In genomic region chr5:34500886-34501285, GRCm38 (mm10) we compare ENCODE assay signal across 28 mouse cellular contexts. TPM values are rescaled to one million over a fixed set of nuclear protein-coding genes. Genes with fewer than 3 reads are reported as not detected.
DNase-seq lines count a peak whose midpoint lies in the region; ATAC-seq and TF ChIP-seq lines count a peak whose summit lies in the region.
"Had no signal": no experiment of that assay in that cellular context is flagged by ENCODE, and none has a peak within 500 bp of the region (broad histone marks: within the 10 kb centered on the region; RNA-seq: fewer than 3 reads in every experiment).

No protein-coding gene starts in this region.

- H3K4me3 ChIP-seq in layer of hippocampus, adult 2 months: no peak overlapping the region
- no peak overlapping the region for H3K4me3 ChIP-seq in limb, embryonic 10.5 days
- H3K4me3 ChIP-seq: forebrain, embryonic 13.5 days; intestine, embryonic 15.5 days; limb, embryonic 13.5 days; liver, embryonic 13.5 days; neural tube, embryonic 15.5 days had no signal

- peak; percentile 47 for ATAC-seq in activated CD4-positive, CD25-positive, alpha-beta regulatory T cell, adult 4 months
- peak; percentile 58 for ATAC-seq in inflammation-experienced regulatory T-cells, adult 6 months
- ATAC-seq: forebrain, embryonic 13.5 days; intestine, embryonic 15.5 days; lung, postnatal 0 days; Patski had no signal

- no peaks in the 10 kb centered on the region for H3K9me3 ChIP-seq in limb, embryonic 10.5 days (replicated peaks)
- H3K9me3 ChIP-seq: forebrain, embryonic 13.5 days; intestine, embryonic 15.5 days; limb, embryonic 13.5 days; liver, embryonic 13.5 days; neural tube, embryonic 15.5 days had no signal

- H3K27me3 ChIP-seq in limb, embryonic 10.5 days (ENCODE audit: low read depth, poor library complexity, severe bottlenecking): no peaks in the 10 kb centered on the region
- H3K27me3 ChIP-seq: forebrain, embryonic 13.5 days; intestine, embryonic 15.5 days; limb, embryonic 13.5 days; liver, embryonic 13.5 days; neural tube, embryonic 15.5 days; Patski had no signal

- H3K27ac ChIP-seq in layer of hippocampus, adult 2 months: 0 out of 2 replicates have a peak overlapping the region, but pooled peaks have one; percentile 20
- no peak overlapping the region for H3K27ac ChIP-seq in limb, embryonic 10.5 days
- H3K27ac ChIP-seq: forebrain, embryonic 13.5 days; hindbrain, embryonic 14.5 days; intestine, embryonic 15.5 days; kidney, postnatal 0 days; limb, embryonic 13.5 days; liver, embryonic 13.5 days; neural tube, embryonic 15.5 days had no signal

- no peaks in the 10 kb centered on the region for H3K36me3 ChIP-seq in limb, embryonic 10.5 days
- H3K36me3 ChIP-seq: intestine, embryonic 15.5 days; limb, embryonic 13.5 days; neural tube, embryonic 15.5 days had no signal

- no peak for DNase-seq in layer of hippocampus, adult 2 months (ENCODE audit: low spot score in 2 of 2)
- no peak for DNase-seq in layer of hippocampus, postnatal 25 days (ENCODE audit: extremely low spot score in 1 of 2, low spot score in 1 of 2)
- no peak for DNase-seq in B cell, adult 2 months
- DNase-seq in limb, embryonic 10.5 days (ENCODE audit: low spot score): no peak
- no peak for DNase-seq in layer of hippocampus, postnatal 36 days
- DNase-seq: adrenal gland, postnatal 14 days; cerebellum, adult 8-10 months; cerebellum, postnatal 25 days; gastrocnemius, postnatal 14 days; kidney, adult 8-10 months; kidney, postnatal 4 days; liver, embryonic 13.5 days; lung, adult 18-20 months; midbrain, embryonic 14.5 days; right cerebral cortex, adult 18-20 months; spleen, adult 18-20 months; thymus, adult 2 months; thymus, postnatal 36 days had no signal

- no peaks in the 10 kb centered on the region for H3K4me1 ChIP-seq in limb, embryonic 10.5 days
- H3K4me1 ChIP-seq: forebrain, embryonic 13.5 days; intestine, embryonic 15.5 days; limb, embryonic 13.5 days; neural tube, embryonic 15.5 days had no signal

- WGBS in limb, embryonic 10.5 days: 79% methylated on average over 5 of the region's 5 CpGs

- no peak for TF ChIP-seq CTCF in layer of hippocampus, adult 2 months (conservative IDR thresholded peaks at IDR 0.05)

RNA-seq across cellular contexts. Expression of gene Tnip2, which starts 12.9 kb away (rescaled TPM):
- total RNA-seq in layer of hippocampus, adult 2 months (2021): 10 to 100 TPM; 29.9 to 30.9 TPM
- 10 to 100 TPM; 19.2 to 30.8 TPM for total RNA-seq in layer of hippocampus, postnatal 25 days (2021)
- 10 to 100 TPM; 23.4 to 24.8 TPM for polyA plus RNA-seq in activated CD4-positive, CD25-positive, alpha-beta regulatory T cell, adult 4 months (2017; shearing (Covaris generic))
- polyA plus RNA-seq in inflammation-experienced regulatory T-cells, adult 6 months (2017; shearing (Covaris generic)): 10 to 100 TPM; 19.0 to 32.4 (median 27.2) TPM
- 3.8 and 6.0 TPM in 2 replicates for polyA plus RNA-seq in limb, embryonic 10.5 days (2016; fragmentation: Nextera tagmentation; extraction: Ambion mirVana)
- total RNA-seq in layer of hippocampus, postnatal 36 days (2021): 10 to 100 TPM; 22.5 to 26.3 TPM

RNA-seq across cellular contexts. Expression of gene Sh3bp2, which starts 24.8 kb away (rescaled TPM):
- 1 to 10 TPM; 3.3 to 6.6 TPM for total RNA-seq in layer of hippocampus, adult 2 months (2021)
- total RNA-seq in layer of hippocampus, postnatal 25 days (2021): 1 to 10 TPM; 3.7 to 7.5 TPM
- polyA plus RNA-seq in activated CD4-positive, CD25-positive, alpha-beta regulatory T cell, adult 4 months (2017; shearing (Covaris generic)): 1 to 10 TPM; 4.0 to 9.6 TPM
- 10 to 100 TPM in 2 of 3 experiments, 1 to 10 TPM in 1; 4.0 to 15.0 (median 10.2) TPM for polyA plus RNA-seq in inflammation-experienced regulatory T-cells, adult 6 months (2017; shearing (Covaris generic))
- 9.9 and 17.1 TPM in 2 replicates for polyA plus RNA-seq in limb, embryonic 10.5 days (2016; fragmentation: Nextera tagmentation; extraction: Ambion mirVana)
- total RNA-seq in layer of hippocampus, postnatal 36 days (2021): 1 to 10 TPM; 3.2 to 4.5 TPM
